In genomic region chr3:138119444-138120105, GRCm38 (mm10) we compare ENCODE assay signal across 1 mouse cellular context.
TF ChIP-seq lines count a peak whose summit lies in the region.

No protein-coding gene starts in this region.

TF ChIP-seq in C2C12, 6 proteins besides CTCF, POLR2A, EP300 and RAD21 (continued from another document):
- TF ChIP-seq FOSL1 (IDR thresholded peaks at IDR 0.05; ENCODE audit: insufficient read depth, low read length, poor library complexity, severe bottlenecking): no peak
